Mouse (Mus musculus) layer of hippocampus, postnatal 25 days (tissue): ENCODE measurements around the gene Gm20696. TPM values are rescaled to one million over a fixed set of nuclear protein-coding genes. Genes with fewer than 3 reads are reported as not detected.

Source experiments
- DNase-seq, 2 experiments: peaks; one replicate each; pipeline ENCODE4 v3.0.0; 2022; ENCODE audit warnings: mixed read lengths in 2 of 2, low spot score in 1 of 2; ENCODE audit errors: extremely low spot score in 1 of 2
- total RNA-seq, 2 experiments: library from RNA; stranded (reverse); gene quantifications; 2 replicates each; pipeline ENCODE4 v1.2.3; 2021

The Gm20696 gene
- total RNA-seq, result 1 to 10 TPM; 6.5 to 7.8 TPM

GRCm38 (mm10) chr6:99666318-99667171 lies at the start of gene Gm20696, which contains the start of gene Eif4e3:
Gene Gm20696 (minus strand): TSS chr6:99666797.
Gene Eif4e3 (minus strand): TSS chr6:99666771.
- no peak for DNase-seq

GRCm38 (mm10) chr6:99715913-99716312 lies 49.3 kb upstream of the Gm20696 start:
- DNase-seq, result no peak

DNA sequence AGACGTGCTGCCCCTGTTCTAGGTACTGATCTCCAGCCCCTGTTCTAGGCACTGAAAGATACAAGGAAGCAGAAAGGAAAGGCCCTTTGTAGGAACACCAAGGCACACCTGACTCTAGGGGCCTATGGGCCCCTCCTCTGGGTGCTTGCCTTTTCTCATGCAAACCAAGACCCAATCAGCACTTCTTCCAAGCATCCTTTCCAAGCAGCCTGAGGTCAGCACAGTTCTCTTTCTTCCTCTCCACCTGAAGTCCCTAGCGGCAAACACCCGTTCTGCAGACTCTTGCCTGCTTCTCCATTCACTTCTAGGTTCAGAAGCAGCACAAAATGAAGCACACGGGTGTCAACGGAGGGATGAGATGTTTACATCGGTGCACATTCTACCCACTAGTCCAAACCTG lies 48.6 kb upstream of the Gm20696 start:
- no peak for DNase-seq

- no peak for DNase-seq
Measured at GRCm38 (mm10) chr6:99713256-99713655, 46.7 kb upstream of the Gm20696 start.

DNA sequence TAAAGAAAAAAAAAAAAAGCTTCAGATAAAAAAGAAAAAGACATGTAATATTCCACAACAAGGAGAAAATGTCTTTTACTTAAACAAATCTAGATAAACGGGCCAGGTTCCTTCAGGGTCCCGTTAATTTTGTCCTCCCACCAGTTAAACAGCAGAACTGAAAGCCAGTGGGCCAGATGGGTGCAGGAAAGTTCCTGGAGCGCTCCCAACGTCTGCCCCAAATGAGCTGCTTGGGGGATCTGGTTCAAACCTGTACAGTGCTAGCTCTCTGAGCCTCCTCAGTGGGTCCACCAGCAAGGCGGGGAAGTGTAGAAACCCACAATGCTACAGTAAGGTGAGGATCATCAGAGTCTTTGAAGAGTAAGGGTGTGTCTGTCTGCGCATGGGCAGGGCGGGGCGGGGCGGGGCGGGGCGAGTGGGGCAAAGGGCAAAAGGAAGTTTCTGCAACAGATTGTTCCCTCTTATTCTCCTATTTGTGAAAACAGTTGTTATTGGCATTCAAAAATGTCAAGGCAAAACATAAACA lies 45.0 kb upstream of the Gm20696 start:
- DNase-seq, result no peak

DNA sequence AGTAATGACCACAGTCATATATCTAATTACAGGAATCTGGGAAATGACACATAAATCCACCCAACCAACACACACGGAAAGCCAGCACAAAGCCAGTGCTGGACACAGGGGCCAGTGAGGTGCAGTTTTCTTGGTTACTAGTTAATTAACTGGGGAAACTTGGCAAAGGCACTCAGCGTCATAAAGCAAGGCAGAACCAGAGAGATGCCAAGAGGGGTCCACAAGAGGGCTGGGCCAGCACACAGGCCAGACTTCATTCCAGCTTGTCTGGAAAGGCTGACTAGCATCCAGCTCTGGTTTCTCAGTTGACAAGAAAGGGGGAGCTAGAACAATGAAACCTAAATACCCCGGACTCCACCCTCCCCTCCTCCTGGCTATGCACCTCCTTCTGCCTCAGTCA lies 33.9 kb upstream of the Gm20696 start:
- no peak for DNase-seq

DNA sequence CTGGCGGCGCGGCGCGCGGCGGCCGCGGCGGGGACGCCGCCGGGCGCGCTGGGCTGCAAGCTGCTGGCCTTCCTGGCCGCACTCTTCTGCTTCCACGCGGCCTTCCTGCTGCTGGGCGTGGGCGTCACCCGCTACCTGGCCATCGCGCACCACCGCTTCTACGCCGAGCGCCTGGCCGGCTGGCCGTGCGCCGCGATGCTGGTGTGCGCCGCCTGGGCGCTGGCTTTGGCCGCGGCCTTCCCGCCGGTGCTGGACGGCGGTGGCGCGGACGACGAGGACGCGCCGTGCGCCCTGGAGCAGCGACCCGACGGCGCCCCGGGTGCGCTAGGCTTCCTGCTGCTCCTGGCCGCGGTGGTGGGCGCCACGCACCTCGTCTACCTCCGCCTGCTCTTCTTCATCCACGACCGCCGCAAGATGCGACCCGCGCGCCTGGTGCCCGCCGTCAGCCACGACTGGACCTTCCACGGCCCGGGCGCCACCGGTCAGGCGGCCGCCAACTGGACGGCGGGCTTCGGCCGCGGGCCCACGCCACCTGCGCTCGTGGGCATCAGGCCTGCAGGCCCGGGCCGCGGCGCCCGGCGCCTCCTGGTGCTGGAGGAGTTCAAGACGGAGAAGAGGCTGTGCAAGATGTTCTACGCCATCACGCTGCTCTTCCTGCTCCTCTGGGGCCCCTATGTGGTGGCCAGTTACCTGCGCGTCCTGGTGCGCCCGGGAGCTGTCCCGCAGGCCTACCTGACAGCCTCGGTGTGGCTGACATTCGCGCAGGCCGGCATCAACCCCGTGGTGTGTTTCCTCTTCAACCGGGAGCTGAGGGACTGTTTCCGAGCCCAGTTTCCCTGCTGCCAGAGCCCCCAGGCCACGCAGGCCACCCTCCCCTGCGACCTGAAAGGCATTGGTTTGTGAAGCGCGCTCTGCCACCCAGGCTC lies 26.6 kb upstream of the Gm20696 start:
- peak in 1 of 2 experiments; percentile 35 for DNase-seq

DNA sequence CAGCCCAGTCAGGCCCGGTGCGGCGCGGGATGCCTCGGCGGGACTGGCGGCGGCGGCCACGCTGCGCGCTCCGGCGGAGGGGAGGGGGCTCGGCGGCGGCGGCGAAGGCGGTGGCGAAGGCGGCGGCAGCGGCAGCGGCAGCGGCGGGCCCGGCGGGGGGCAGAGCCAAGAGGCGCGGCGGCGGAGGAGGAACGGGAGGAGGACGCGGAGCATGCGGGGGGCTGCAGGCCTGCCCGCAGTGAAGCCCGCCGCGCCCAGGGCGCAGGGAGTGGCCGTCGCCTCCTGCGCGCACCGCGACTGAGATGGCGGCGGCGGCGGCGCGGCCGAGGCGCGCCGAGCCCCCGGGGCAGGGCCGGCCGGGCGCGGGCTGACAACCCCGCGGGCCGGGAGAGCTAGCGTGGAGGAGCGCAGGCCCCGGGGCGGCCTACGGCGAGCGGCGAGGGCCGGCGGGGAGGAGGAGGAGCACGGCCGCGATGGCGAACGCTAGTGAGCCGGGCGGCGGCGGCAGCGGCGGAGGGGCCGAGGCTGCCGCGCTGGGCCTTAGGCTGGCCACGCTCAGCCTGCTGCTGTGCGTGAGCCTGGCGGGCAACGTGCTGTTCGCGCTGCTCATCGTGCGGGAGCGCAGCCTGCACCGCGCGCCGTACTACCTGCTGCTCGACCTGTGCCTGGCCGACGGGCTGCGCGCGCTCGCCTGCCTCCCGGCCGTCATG lies 25.8 kb upstream of the Gm20696 start, which contains the start of gene Gpr27:
Gene Gpr27, plus strand, starts transcription at position 474 of the 710 bp plus-strand sequence.
- DNase-seq, result peak; percentile 28 to 51

GRCm38 (mm10) chr6:99691666-99692205 lies 25.1 kb upstream of the Gm20696 start:
- DNase-seq, result no peak

GRCm38 (mm10) chr6:99688513-99688912 lies 21.9 kb upstream of the Gm20696 start:
- DNase-seq, result no peak

- DNase-seq, result no peak
Measured at GRCm38 (mm10) chr6:99684899-99685298, 18.3 kb upstream of the Gm20696 start.

DNA sequence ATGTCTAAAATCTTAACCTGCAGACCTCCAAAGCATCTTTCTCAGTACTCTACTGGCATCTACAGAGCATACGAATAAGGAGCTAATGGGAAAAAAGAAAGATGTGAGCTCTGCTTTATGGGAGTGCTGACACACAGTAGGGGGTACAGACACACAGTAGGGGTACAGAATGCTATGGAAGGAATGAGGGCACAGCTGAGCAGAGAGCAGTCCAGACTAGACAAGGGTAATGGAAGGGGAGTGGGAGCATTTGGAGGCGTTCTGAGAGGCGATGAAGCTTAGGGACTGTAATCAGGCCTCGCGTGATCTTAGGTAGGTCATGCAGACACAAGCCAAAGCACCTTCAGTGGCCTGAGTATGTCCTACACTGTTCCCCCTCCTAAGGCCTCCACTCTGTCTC lies 17.4 kb upstream of the Gm20696 start:
- DNase-seq, result no peak

DNA sequence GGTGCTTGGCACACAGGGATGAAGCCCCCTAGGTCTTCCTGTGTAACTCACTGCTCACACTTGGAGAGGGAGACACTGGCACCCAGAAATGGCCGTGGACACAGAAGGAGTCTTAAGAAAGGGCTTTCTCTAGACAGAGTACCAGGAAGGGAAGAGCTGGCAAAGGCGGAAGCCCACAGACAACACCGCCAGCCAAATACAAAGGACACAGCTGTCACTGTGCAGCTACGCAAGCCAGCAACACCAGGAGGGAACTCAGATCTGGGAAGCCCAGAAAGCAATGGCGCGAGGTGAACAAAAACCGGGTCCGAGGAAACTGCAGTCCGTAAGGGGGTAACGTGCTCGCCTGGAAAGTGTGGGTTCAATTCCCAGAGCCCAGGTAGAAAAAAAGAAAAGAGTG lies 11.5 kb upstream of the Gm20696 start:
- DNase-seq, result no peak

DNA sequence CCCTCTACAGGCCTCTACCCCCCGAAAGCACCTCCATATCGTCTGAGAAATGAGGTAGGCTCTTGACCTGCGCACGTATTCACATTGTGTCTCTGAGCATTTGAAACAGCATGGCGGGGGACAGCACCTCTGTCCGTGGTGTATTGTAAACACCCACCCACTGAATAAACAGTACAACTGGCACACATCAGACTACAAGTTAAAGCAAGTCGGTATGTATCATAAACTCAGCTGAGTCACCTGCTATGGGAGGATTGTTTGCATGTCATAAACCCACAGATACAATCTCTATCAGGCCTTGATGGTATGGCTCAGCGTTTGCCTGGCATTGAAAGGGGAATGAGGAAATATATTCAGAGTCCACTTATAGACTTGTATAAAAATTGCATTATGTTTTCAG lies 10.7 kb upstream of the Gm20696 start:
- DNase-seq, result no peak

DNA sequence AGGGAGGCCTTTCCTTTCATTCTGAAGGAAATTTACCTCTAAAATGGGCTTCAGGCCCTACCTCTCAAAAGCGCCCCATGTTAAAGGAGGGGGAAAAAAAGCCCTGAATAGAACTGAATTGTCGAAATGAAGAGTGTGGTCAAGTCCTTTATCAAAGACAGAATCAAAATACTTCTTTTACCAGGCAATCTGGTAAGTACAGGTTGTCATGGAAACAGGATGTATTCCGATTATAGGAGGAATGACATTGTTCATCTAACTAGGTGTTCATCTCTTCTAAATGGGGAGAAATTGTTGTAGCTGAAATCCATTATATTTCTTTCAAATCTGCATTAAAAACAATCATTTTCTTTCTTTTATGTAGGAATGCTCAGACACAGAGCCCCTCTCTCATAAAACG lies 7.9 kb upstream of the Gm20696 start:
- no peak for DNase-seq

DNA sequence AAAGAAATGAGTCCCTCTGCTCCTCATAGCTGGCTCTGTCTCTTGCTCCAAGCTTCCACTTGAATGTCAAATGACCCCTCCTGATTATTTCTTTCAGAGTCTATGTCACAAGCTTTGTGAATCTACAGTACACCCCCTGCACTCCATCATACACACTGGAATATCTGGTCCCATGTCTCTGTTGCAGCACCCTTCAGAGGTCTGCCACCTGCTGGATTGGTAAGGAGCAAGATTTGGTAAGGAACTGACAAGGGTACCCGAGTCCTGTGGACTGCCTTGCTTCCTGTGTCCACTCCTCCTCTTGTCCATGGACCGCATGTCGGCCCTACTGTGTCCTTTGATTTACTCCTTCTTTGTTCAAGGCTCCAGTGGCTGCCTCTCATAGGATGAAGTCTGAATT lies 5.2 kb upstream of the Gm20696 start:
- DNase-seq, result no peak

DNA sequence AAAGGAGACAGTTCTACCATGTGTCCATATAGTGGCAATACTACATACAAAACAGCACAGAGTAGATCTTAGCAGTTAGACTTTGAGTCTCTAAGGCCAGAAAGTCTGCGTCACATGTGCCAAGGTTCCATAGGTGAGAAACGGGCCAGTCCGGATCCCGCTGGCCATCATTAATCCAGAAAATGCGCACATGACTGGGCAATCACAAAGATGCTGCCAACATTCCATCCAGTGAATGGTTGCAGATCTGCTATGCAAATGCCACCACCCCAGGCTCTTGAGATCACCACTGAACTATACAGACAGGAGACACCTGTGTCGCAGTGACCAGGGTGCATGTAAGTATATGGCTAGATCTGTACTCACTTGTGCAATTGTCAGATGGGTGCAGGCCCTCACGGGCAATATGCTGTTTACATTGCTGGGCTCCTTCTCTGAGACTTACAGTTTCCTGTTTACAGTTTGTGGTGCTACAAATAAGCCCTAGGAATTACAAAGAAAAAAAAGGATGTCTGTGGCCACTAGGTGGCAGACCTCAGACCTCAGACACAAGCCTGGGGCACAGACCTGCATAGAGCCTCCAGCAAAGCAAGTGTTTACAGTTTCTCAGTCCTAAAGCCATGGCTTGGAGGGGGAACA lies 4.0 kb upstream of the Gm20696 start:
- DNase-seq, result peak in 1 of 2 experiments; percentile 50

- DNase-seq, result peak; percentile 81 to 82
Measured at GRCm38 (mm10) chr6:99669481-99670325, 3.1 kb upstream of the Gm20696 start.

DNA sequence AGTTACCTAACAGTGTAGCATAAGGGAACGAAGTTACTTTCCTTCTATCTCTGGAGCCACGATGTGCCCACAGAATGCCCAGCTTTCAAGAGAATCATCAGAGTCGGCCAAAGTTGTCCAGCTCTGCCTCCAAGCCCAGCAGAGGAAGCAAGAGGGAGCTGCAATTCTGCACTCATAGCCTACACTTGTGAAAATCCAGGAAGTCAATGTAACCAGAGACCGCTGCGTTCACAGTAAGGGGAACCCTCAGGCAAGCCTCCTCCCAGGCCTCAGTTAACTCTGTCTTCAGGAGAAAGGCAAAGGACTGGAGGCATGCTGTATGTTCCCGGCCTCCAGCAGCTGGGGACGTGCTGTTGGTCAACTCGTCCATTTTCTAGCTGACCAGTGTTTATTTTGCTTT lies 693 bp upstream of the Gm20696 start:
- no peak for DNase-seq
